Mouse (Mus musculus) left cerebral cortex, adult 11 months (tissue): ENCODE data around the gene Clba1.

Experiments
- DNase-seq: peaks from one replicate; pipeline ENCODE4 v3.0.0; 2022; ENCODE audit warnings: low spot score

The Clba1 gene

GRCm38 (mm10) chr12:112851116-112851515, 42.4 kb downstream of the Clba1 start:
- no peak for DNase-seq

GRCm38 (mm10) chr12:112853050-112853729, 44.5 kb downstream of the Clba1 start:
- DNase-seq = no peak

- DNase-seq = no peak
These were observed 46.0 kb downstream of the Clba1 start for GRCm38 (mm10) chr12:112854610-112855333.

- DNase-seq = no peak
These were observed 47.6 kb downstream of the Clba1 start for GRCm38 (mm10) chr12:112856338-112856737.

GRCm38 (mm10) chr12:112857021-112857925, 48.5 kb downstream of the Clba1 start:
- DNase-seq = no peak

DNA sequence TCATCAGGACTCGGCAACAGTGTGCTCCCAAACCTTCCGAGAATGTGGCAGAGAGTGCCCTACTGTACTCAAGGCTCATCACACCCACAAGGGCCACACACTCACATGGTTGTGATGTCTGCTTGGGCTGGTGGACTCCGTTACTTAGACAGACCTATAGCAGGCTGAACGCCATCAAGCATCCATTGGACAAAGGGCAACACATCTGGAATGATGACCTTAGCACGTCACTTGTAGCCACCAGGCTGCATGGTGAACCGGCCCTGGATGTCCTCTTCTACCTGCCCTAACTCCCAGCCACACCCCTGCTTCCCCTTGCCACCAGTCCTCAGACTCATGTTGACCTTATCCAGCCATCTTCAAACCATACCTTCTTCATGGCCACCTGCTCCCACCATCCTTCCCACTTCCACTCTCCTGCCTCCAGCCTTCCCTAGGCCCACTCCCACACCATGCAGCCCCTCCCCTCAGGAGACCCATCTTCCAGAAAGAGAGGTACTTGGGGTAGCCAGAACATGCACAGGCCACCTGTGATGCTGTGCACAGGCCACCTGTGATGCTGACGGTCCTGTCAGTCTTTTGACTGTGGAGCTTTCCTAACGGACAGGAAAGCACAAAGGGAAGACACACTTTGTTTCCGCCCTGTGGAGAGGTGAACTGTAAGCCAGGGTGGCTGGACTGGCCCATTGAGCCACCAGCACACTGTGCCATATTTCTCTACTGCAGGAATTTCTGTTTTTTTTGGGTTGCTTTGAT, 50.0 kb downstream of the Clba1 start:
- no peak for DNase-seq

GRCm38 (mm10) chr12:112859930-112860329, 51.2 kb downstream of the Clba1 start:
- DNase-seq = no peak

- DNase-seq = no peak
These were observed 52.0 kb downstream of the Clba1 start for GRCm38 (mm10) chr12:112860765-112861164.

DNA sequence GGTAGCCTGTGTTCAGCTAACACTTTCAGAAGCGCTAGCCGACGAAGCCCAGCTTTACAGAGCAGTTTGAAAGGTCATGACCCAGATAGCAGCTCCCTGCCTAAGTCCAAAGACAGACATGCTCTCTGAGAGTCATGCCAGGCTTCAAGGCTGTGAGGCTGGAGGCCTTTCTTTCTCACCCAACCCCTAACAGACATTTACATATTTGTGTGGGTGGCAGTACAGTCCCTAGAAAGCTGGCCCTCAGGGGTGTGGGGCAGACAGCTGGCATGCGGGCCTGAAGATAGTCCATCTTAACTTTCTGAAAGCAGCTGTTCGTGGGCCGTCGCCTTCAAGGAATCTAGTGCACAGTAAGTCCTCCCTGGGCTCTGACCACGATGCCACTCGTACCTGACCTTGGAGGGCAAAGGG, 53.2 kb downstream of the Clba1 start:
- no peak for DNase-seq

- no peak for DNase-seq
These were observed 56.1 kb downstream of the Clba1 start for GRCm38 (mm10) chr12:112864804-112865203.
